Mouse (Mus musculus): Measurements from ENCODE around the gene Ncapd2.

DNA sequence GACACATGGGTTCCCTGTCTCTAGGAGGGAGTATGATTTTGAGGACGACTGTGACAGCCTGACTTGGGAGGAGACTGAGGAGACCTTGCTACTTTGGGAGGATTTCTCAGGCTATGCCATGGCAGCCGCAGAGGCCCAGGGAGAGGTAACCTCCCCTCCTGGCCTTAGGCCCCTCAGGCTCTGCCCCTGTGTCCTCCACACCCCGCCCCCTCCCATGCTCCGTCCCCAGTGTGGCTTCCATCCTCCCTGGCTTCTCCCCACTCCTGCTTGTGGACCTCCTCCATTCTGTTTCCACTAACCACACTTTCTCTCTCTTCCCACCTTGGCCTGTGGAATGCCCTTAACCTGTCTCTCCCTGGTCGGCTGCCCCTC lies 38.5 kb downstream of the Ncapd2 start:
- TF ChIP-seq CTCF (IDR thresholded peaks at IDR 0.05; ENCODE audit: extremely low read depth, insufficient read depth, insufficient read length, insufficient replicate concordance) (no peak), POLR2A (IDR thresholded peaks at IDR 0.05; ENCODE audit: low read depth, low read length) (no peak)

Data from spleen, adult 2 months (tissue).